Mouse (Mus musculus): ENCODE data around the gene Itsn1.

- TF ChIP-seq POLR2A (IDR thresholded peaks at IDR 0.05; ENCODE audit: extremely low read depth, insufficient read depth, low read length), result no peak
- no peak for TF ChIP-seq CTCF (IDR thresholded peaks at IDR 0.05; ENCODE audit: extremely low read depth, insufficient read depth, low read length)
Observed at GRCm38 (mm10) chr16:91764414-91764813, 35.3 kb downstream of the Itsn1 start.

Measured in cortical plate, adult 2 months (tissue).